ENCODE assay signal across 8 mouse cellular contexts in genomic region chr11:36045681-36046276, GRCm38 (mm10).
DNase-seq lines count a peak whose midpoint lies in the region; ATAC-seq and TF ChIP-seq lines count a peak whose summit lies in the region.

No protein-coding gene starts in this region.

- WGBS in forebrain, embryonic 10.5 days: 2% methylated on average over 13 of the region's 13 CpGs
- WGBS in heart, postnatal 0 days: 1% methylated on average over 13 of the region's 13 CpGs
- WGBS in liver, embryonic 16.5 days (ENCODE audit: insufficient replicate concordance): 5% methylated on average over 13 of the region's 13 CpGs
- WGBS in neural tube, embryonic 15.5 days: 1% methylated on average over 13 of the region's 13 CpGs

- H3K4me3 ChIP-seq in ES-E14 (ENCODE audit: insufficient read depth in 1 of 2, low read depth in 1 of 2, low read length in 2 of 2, poor library complexity in 1 of 2, severe bottlenecking in 1 of 2): peak overlapping the region; percentile 38
- H3K4me3 ChIP-seq in brown adipose tissue, adult 24 weeks (ENCODE audit: insufficient read depth, low read depth, low read length): peak overlapping the region; percentile 56
- peak overlapping the region; percentile 52 for H3K4me3 ChIP-seq in forebrain, embryonic 10.5 days
- peak overlapping the region; percentile 45 for H3K4me3 ChIP-seq in heart, postnatal 0 days (ENCODE audit: low read depth, low read length)
- peak overlapping the region; percentile 42 for H3K4me3 ChIP-seq in liver, embryonic 16.5 days (ENCODE audit: low read depth, low read length)
- peak overlapping the region; percentile 38 for H3K4me3 ChIP-seq in neural tube, embryonic 15.5 days (replicated peaks)

- in situ Hi-C loops in ES-E14 (cut with MboI; ENCODE audit: low sequenced_read_pairs in 2 of 2, unreplicated experiment in 2 of 2): loop anchor here in 1 of 2 experiments (10.0 kb wide), 1 partner anchor 479 kb away; no protein-coding TSS in a partner anchor

- ATAC-seq in heart, postnatal 0 days (ENCODE audit: insufficient read depth, low read depth): peak; percentile 62; the same call in 1 of the 2 replicates
- no peak for ATAC-seq in liver, embryonic 16.5 days (ENCODE audit: low read depth)
- peak; percentile 51; the same call in 1 of the 2 replicates for ATAC-seq in neural tube, embryonic 15.5 days (ENCODE audit: low FRiP score)

- H3K4me1 ChIP-seq in ES-E14 (ENCODE audit: control insufficient read depth in 2 of 2, insufficient read depth in 2 of 2, low read length in 2 of 2, poor library complexity in 1 of 2): peaks cover 0 to 4% of the 10 kb centered on the region in 2 experiments; a peak in 1 of 4 replicates
- H3K4me1 ChIP-seq in brown adipose tissue, adult 24 weeks (ENCODE audit: control insufficient read depth, insufficient read depth, insufficient read length, low read length): no peaks in the 10 kb centered on the region
- H3K4me1 ChIP-seq in forebrain, embryonic 10.5 days: peaks cover 29% of the 10 kb centered on the region
- H3K4me1 ChIP-seq in heart, postnatal 0 days (ENCODE audit: control insufficient read depth, insufficient read depth): no peaks in the 10 kb centered on the region
- H3K4me1 ChIP-seq in liver, embryonic 16.5 days (ENCODE audit: control insufficient read depth, low read depth, low read length): no peaks in the 10 kb centered on the region
- peaks cover 7% of the 10 kb centered on the region; the same call in 1 of the 2 replicates for H3K4me1 ChIP-seq in neural tube, embryonic 15.5 days

- peak; percentile 96 for TF ChIP-seq CTCF in heart, postnatal 0 days (IDR thresholded peaks at IDR 0.05; ENCODE audit: low read depth)

- H3K9me3 ChIP-seq in ES-E14 (ENCODE audit: control insufficient read depth, insufficient read depth, low read depth, low read length): no peaks in the 10 kb centered on the region
- peaks cover 6% of the 10 kb centered on the region; the same call in 1 of the 2 replicates for H3K9me3 ChIP-seq in forebrain, embryonic 10.5 days
- no peaks in the 10 kb centered on the region for H3K9me3 ChIP-seq in heart, postnatal 0 days (replicated peaks; ENCODE audit: control insufficient read depth, low read length)
- H3K9me3 ChIP-seq in liver, embryonic 16.5 days (replicated peaks; ENCODE audit: control insufficient read depth, low read length): no peaks in the 10 kb centered on the region
- no peaks in the 10 kb centered on the region for H3K9me3 ChIP-seq in neural tube, embryonic 15.5 days (replicated peaks)

- no peak overlapping the region for H3K27ac ChIP-seq in ES-E14 (ENCODE audit: insufficient read depth, low read depth, low read length, poor library complexity, severe bottlenecking)
- no peak overlapping the region for H3K27ac ChIP-seq in brown adipose tissue, adult 24 weeks (replicated peaks; ENCODE audit: low read depth, low read length)
- peak overlapping the region; percentile 84 for H3K27ac ChIP-seq in forebrain, embryonic 10.5 days
- no peak overlapping the region for H3K27ac ChIP-seq in heart, postnatal 0 days (ENCODE audit: low read depth)
- H3K27ac ChIP-seq in liver, embryonic 16.5 days (ENCODE audit: low read length): no peak overlapping the region
- 0 out of 2 replicates have a peak overlapping the region, but pooled peaks have one; percentile 25 for H3K27ac ChIP-seq in neural tube, embryonic 15.5 days (replicated peaks)

- peak overlapping the region; percentile 60; the same call in 1 of the 2 replicates for H3K9ac ChIP-seq in ES-E14 (ENCODE audit: insufficient read depth, low read depth, low read length, poor library complexity, severe bottlenecking)
- H3K9ac ChIP-seq in heart, postnatal 0 days (replicated peaks; ENCODE audit: low read depth, low read length): no peak overlapping the region; the same call in 1 of the 2 replicates
- peak overlapping the region; percentile 31; the same call in 1 of the 2 replicates for H3K9ac ChIP-seq in liver, embryonic 16.5 days (ENCODE audit: low read depth, low read length)
- peak overlapping the region; percentile 27; the same call in 1 of the 2 replicates for H3K9ac ChIP-seq in neural tube, embryonic 15.5 days (replicated peaks)

- peak overlapping the region; percentile 61 for H3K4me2 ChIP-seq in heart, postnatal 0 days (ENCODE audit: low read depth, low read length)
- H3K4me2 ChIP-seq in liver, embryonic 16.5 days (ENCODE audit: low read depth, low read length): peak overlapping the region; percentile 53
- H3K4me2 ChIP-seq in neural tube, embryonic 15.5 days: peak overlapping the region; percentile 54

- peaks cover 63% of the 10 kb centered on the region for H3K27me3 ChIP-seq in forebrain, embryonic 10.5 days (ENCODE audit: poor library complexity, severe bottlenecking)
- H3K27me3 ChIP-seq in heart, postnatal 0 days (ENCODE audit: control insufficient read depth, insufficient read depth, low read length): 0 out of 2 replicates have a peak, but pooled peaks cover 6% of the 10 kb centered on the region
- H3K27me3 ChIP-seq in liver, embryonic 16.5 days (ENCODE audit: control insufficient read depth, insufficient read depth, low read depth, low read length): no peaks in the 10 kb centered on the region
- no peaks in the 10 kb centered on the region; the same call in 1 of the 2 replicates for H3K27me3 ChIP-seq in neural tube, embryonic 15.5 days (replicated peaks)

- peak; percentile 89 for DNase-seq in ES-E14 (ENCODE audit: low read depth, low spot score)
- peak; percentile 82 for DNase-seq in forebrain, embryonic 10.5 days (ENCODE audit: extremely low spot score, low spot score)
- peak; percentile 70 for DNase-seq in heart, postnatal 0 days (ENCODE audit: low spot score)
- peak; percentile 83 to 84 for DNase-seq in kidney, postnatal 4 days
- peak; percentile 75 for DNase-seq in thymus, postnatal 4 days

- TF ChIP-seq EP300 in heart, postnatal 0 days (IDR thresholded peaks at IDR 0.05; ENCODE audit: low read depth): no peak

- H3K36me3 ChIP-seq in ES-E14 (ENCODE audit: control insufficient read depth, insufficient read depth, low read length, poor library complexity, severe bottlenecking): no peaks in the 10 kb centered on the region
- H3K36me3 ChIP-seq in forebrain, embryonic 10.5 days (replicated peaks): peaks cover 5% of the 10 kb centered on the region
- no peaks in the 10 kb centered on the region for H3K36me3 ChIP-seq in heart, postnatal 0 days (replicated peaks; ENCODE audit: control insufficient read depth, insufficient read depth, low read length)
- no peaks in the 10 kb centered on the region for H3K36me3 ChIP-seq in liver, embryonic 16.5 days (ENCODE audit: control insufficient read depth, insufficient read depth)
- peaks cover 7% of the 10 kb centered on the region; the same call in 1 of the 2 replicates for H3K36me3 ChIP-seq in neural tube, embryonic 15.5 days

TF ChIP-seq in ES-E14, 5 proteins besides CTCF, POLR2A, EP300 and RAD21:
- TF ChIP-seq ZC3H11A (IDR thresholded peaks at IDR 0.05; ENCODE audit: borderline replicate concordance, low read depth, low read length): peak; percentile 98
- TF ChIP-seq MAFK (IDR thresholded peaks at IDR 0.05; ENCODE audit: insufficient read depth, low read depth, low read length): no peak

Comparison
In these comparisons a context has a peak if more than half of its experiments do, and no peak if none do; other contexts are left out.
1. H3K27ac ChIP-seq: peak in forebrain, embryonic 10.5 days (single experiment) and neural tube, embryonic 15.5 days (single experiment); none in ES-E14 (single experiment), brown adipose tissue, adult 24 weeks (single experiment), heart, postnatal 0 days (single experiment) and liver, embryonic 16.5 days (single experiment).
2. Peak in every context shown above with its lines, with median percentiles within 50 percentile points of each other: DNase-seq, H3K4me3 ChIP-seq and H3K4me2 ChIP-seq.